Mouse (Mus musculus) retina, embryonic 14.5 days (tissue): ENCODE measurements around the gene Etl4.
A peak's percentile ranks its signal among the peaks of the same experiment; 100 is the strongest.

Experiments
- DNase-seq: peaks from one replicate; pipeline ENCODE4 v3.0.0-alpha.2; 2015; ENCODE audit warnings: low spot score

Etl4 gene

GRCm38 (mm10) chr2:19909171-19909899 lies at the start of gene Etl4:
Gene Etl4, plus strand, starts transcription at chr2:19909780.
- peak; percentile 86 for DNase-seq

GRCm38 (mm10) chr2:19869167-19869566 lies 40.4 kb upstream of the Etl4 start:
- no peak for DNase-seq

- DNase-seq: no peak
These were observed 37.7 kb upstream of the Etl4 start for GRCm38 (mm10) chr2:19871881-19872280.

GRCm38 (mm10) chr2:19890875-19891274 lies 18.7 kb upstream of the Etl4 start:
- DNase-seq: no peak

- DNase-seq: no peak
These were observed 560 bp downstream of the Etl4 start for GRCm38 (mm10) chr2:19909900-19910780.

GRCm38 (mm10) chr2:19910781-19911175 lies 1.2 kb downstream of the Etl4 start:
- peak; percentile 11 for DNase-seq

- DNase-seq: peak; percentile 80
These were observed 9.6 kb downstream of the Etl4 start for GRCm38 (mm10) chr2:19919190-19919589.

- DNase-seq: no peak
These were observed 20.4 kb downstream of the Etl4 start for GRCm38 (mm10) chr2:19930009-19930408.

- no peak for DNase-seq
These were observed 24.3 kb downstream of the Etl4 start for GRCm38 (mm10) chr2:19933836-19934235.

- DNase-seq: no peak
These were observed 35.6 kb downstream of the Etl4 start for GRCm38 (mm10) chr2:19945205-19945604.

- no peak for DNase-seq
These were observed 43.4 kb downstream of the Etl4 start for GRCm38 (mm10) chr2:19953028-19953427.

- DNase-seq: peak; percentile 32
These were observed 56.9 kb downstream of the Etl4 start for GRCm38 (mm10) chr2:19966445-19966844.

GRCm38 (mm10) chr2:20037671-20038070 lies 128.1 kb downstream of the Etl4 start:
- no peak for DNase-seq

- DNase-seq: peak; percentile 45
These were observed 162.8 kb downstream of the Etl4 start for GRCm38 (mm10) chr2:20072377-20072776.

GRCm38 (mm10) chr2:20076118-20076796 lies 166.7 kb downstream of the Etl4 start:
- no peak for DNase-seq

- peak; percentile 43 for DNase-seq
These were observed 175.2 kb downstream of the Etl4 start for GRCm38 (mm10) chr2:20084781-20085180.

GRCm38 (mm10) chr2:20105456-20105855 lies 195.9 kb downstream of the Etl4 start:
- no peak for DNase-seq

GRCm38 (mm10) chr2:20111703-20112102 lies 202.1 kb downstream of the Etl4 start:
- no peak for DNase-seq

- no peak for DNase-seq
These were observed 216.3 kb downstream of the Etl4 start for GRCm38 (mm10) chr2:20125914-20126313.

- DNase-seq: no peak
These were observed 222.2 kb downstream of the Etl4 start for GRCm38 (mm10) chr2:20131792-20132191.

GRCm38 (mm10) chr2:20138426-20138825 lies 228.8 kb downstream of the Etl4 start:
- peak; percentile 66 for DNase-seq

GRCm38 (mm10) chr2:20145368-20145767 lies 235.8 kb downstream of the Etl4 start:
- DNase-seq: no peak

- DNase-seq: peak; percentile 83
These were observed 257.5 kb downstream of the Etl4 start for GRCm38 (mm10) chr2:20167073-20167472.
